Comparison of ENCODE assay signal across 14 mouse cellular contexts in genomic region chr17:61667428-61667827, GRCm38 (mm10).
A peak's percentile ranks its signal among the peaks of the same experiment; 100 is the strongest.
DNase-seq lines count a peak whose midpoint lies in the region; ATAC-seq and TF ChIP-seq lines count a peak whose summit lies in the region.
"Had no signal": no experiment of that assay in that cellular context is flagged by ENCODE, and none has a peak within 500 bp of the region (broad histone marks: within the 10 kb centered on the region; RNA-seq: fewer than 3 reads in every experiment).

No protein-coding gene starts in this region.

- TF ChIP-seq CTCF in kidney, adult 2 months (conservative IDR thresholded peaks at IDR 0.05; ENCODE audit: insufficient read depth, insufficient read length, low read depth, low read length), result no peak
- TF ChIP-seq CTCF in stomach, postnatal 0 days (IDR thresholded peaks at IDR 0.05; ENCODE audit: low read depth), result no peak

- TF ChIP-seq POLR2A in kidney, adult 2 months (IDR thresholded peaks at IDR 0.05; ENCODE audit: low read depth, low read length), result no peak

- no peaks in the 10 kb centered on the region for H3K4me1 ChIP-seq in kidney, adult 2 months (ENCODE audit: control insufficient read depth, insufficient read depth, low read length)
- H3K4me1 ChIP-seq in stomach, postnatal 0 days (replicated peaks; ENCODE audit: control insufficient read depth, insufficient read depth), result no peaks in the 10 kb centered on the region
- H3K4me1 ChIP-seq: forebrain, embryonic 10.5 days; liver, embryonic 12.5 days had no signal

- no peak for TF ChIP-seq EP300 in stomach, postnatal 0 days (optimal IDR thresholded peaks at IDR 0.05)

- no peak overlapping the region for H3K27ac ChIP-seq in kidney, adult 2 months (ENCODE audit: insufficient read depth, low read depth, low read length)
- no peak overlapping the region for H3K27ac ChIP-seq in stomach, postnatal 0 days (replicated peaks)
- H3K27ac ChIP-seq: forebrain, embryonic 10.5 days; liver, embryonic 12.5 days had no signal

- no peak overlapping the region for H3K4me2 ChIP-seq in stomach, postnatal 0 days (replicated peaks; ENCODE audit: low read depth)
- H3K4me2 ChIP-seq: liver, embryonic 12.5 days had no signal

- peak; percentile 4 for DNase-seq in adrenal gland, postnatal 25 days
- DNase-seq in adrenal gland, adult (ENCODE audit: inconsistent age in 2 of 2, low spot score in 1 of 2), result no peak
- peak; percentile 51 for DNase-seq in kidney, postnatal 10 days
- no peak for DNase-seq in kidney, adult 2 months
- peak; percentile 25 to 28 for DNase-seq in frontal cortex, postnatal 25 days (ENCODE audit: low spot score in 2 of 2)
- DNase-seq in right cerebral cortex, postnatal 10 days (ENCODE audit: low spot score in 2 of 2), result peak; percentile 53 to 65
- no peak for DNase-seq in stomach, postnatal 0 days (ENCODE audit: low spot score)
- DNase-seq in urinary bladder, postnatal 36 days (ENCODE audit: low spot score in 2 of 2), result no peak
- DNase-seq: cerebellum, adult 11-12 months had no signal

- no peaks in the 10 kb centered on the region for H3K36me3 ChIP-seq in kidney, adult 2 months (ENCODE audit: control insufficient read depth, insufficient read depth, low read length)
- H3K36me3 ChIP-seq in stomach, postnatal 0 days (ENCODE audit: control insufficient read depth, insufficient read depth, low read length), result no peaks in the 10 kb centered on the region
- H3K36me3 ChIP-seq: forebrain, embryonic 10.5 days; G1E; liver, embryonic 12.5 days had no signal

- no peaks in the 10 kb centered on the region for H3K9me3 ChIP-seq in stomach, postnatal 0 days (ENCODE audit: control insufficient read depth, low read length)
- H3K9me3 ChIP-seq: forebrain, embryonic 10.5 days; liver, embryonic 12.5 days had no signal

- no peak for ATAC-seq in stomach, postnatal 0 days (ENCODE audit: low FRiP score, low TSS enrichment)
- ATAC-seq: activated CD4-positive, CD25-positive, alpha-beta regulatory T cell, adult 4 months; liver, embryonic 12.5 days had no signal

- no peaks in the 10 kb centered on the region for H3K27me3 ChIP-seq in kidney, adult 2 months (replicated peaks; ENCODE audit: control insufficient read depth, insufficient read depth, low read length)
- no peaks in the 10 kb centered on the region for H3K27me3 ChIP-seq in stomach, postnatal 0 days (ENCODE audit: control insufficient read depth, insufficient read depth, low read length)
- H3K27me3 ChIP-seq: liver, embryonic 12.5 days had no signal

- H3K9ac ChIP-seq in stomach, postnatal 0 days (ENCODE audit: low read length), result no peak overlapping the region
- H3K9ac ChIP-seq: liver, embryonic 12.5 days had no signal

- no peak overlapping the region for H3K4me3 ChIP-seq in kidney, adult 2 months (ENCODE audit: insufficient read depth, low read depth, low read length)
- H3K4me3 ChIP-seq in stomach, postnatal 0 days (ENCODE audit: low read depth, low read length), result no peak overlapping the region
- H3K4me3 ChIP-seq: forebrain, embryonic 10.5 days; liver, embryonic 12.5 days; myocyte had no signal

Comparison
In these comparisons a context has a peak if more than half of its experiments do, and no peak if none do; other contexts are left out.
1. DNase-seq: peak in adrenal gland, postnatal 25 days (single experiment), kidney, postnatal 10 days (single experiment), frontal cortex, postnatal 25 days (2 of 2) and right cerebral cortex, postnatal 10 days (2 of 2); none in adrenal gland, adult (0 of 2), kidney, adult 2 months (single experiment), stomach, postnatal 0 days (single experiment) and urinary bladder, postnatal 36 days (0 of 2).